Mouse (Mus musculus): ENCODE results near the gene Mybpc1. TPM values are rescaled to one million over a fixed set of nuclear protein-coding genes. Genes with fewer than 3 reads are reported as not detected.

Gene Mybpc1
- polyA plus RNA-seq, 1 experiment from 2014 or later, result 1.9 TPM

- Histone ChIP-seq H3K9me3 (no peaks in the 10 kb centered on the region), H3K36me3 (no peaks in the 10 kb centered on the region), H3K4me2 (no peak overlapping the region), H3K27ac (no peak overlapping the region), H3K4me3 (replicated peaks) (no peak overlapping the region), H3K4me1 (no peaks in the 10 kb centered on the region), H3K9ac (no peak overlapping the region), H3K27me3 (replicated peaks) (no peaks in the 10 kb centered on the region)
- WGBS, result 35% methylated on average over 2 of the region's 2 CpGs
- ATAC-seq (ENCODE audit: insufficient read depth, low FRiP score, low read depth), result no peak
Measured at GRCm38 (mm10) chr10:88603773-88604172, 1.2 kb downstream of the Mybpc1 start.

GRCm38 (mm10) chr10:88603256-88603655 is 1.7 kb downstream of the Mybpc1 start:
- H3K27ac ChIP-seq, result no peak overlapping the region
- 28% methylated on average over 5 of the region's 5 CpGs for WGBS
- no peak overlapping the region for H3K4me2 ChIP-seq
- H3K9me3 ChIP-seq, result no peaks in the 10 kb centered on the region
- H3K27me3 ChIP-seq (replicated peaks), result no peaks in the 10 kb centered on the region
- no peak overlapping the region for H3K4me3 ChIP-seq (replicated peaks)
- H3K4me1 ChIP-seq, result no peaks in the 10 kb centered on the region
- ATAC-seq (ENCODE audit: insufficient read depth, low FRiP score, low read depth), result no peak
- H3K36me3 ChIP-seq, result no peaks in the 10 kb centered on the region
- no peak overlapping the region for H3K9ac ChIP-seq

GRCm38 (mm10) chr10:88600591-88600990 is 4.4 kb downstream of the Mybpc1 start:
- H3K27ac ChIP-seq, result no peak overlapping the region
- no peak overlapping the region for H3K4me3 ChIP-seq (replicated peaks)
- no peak for ATAC-seq (ENCODE audit: insufficient read depth, low FRiP score, low read depth)
- no peaks in the 10 kb centered on the region for H3K9me3 ChIP-seq
- H3K4me1 ChIP-seq, result no peaks in the 10 kb centered on the region
- no peaks in the 10 kb centered on the region for H3K27me3 ChIP-seq (replicated peaks)
- WGBS, result 90% methylated on average over 7 of the region's 7 CpGs
- no peak overlapping the region for H3K9ac ChIP-seq
- no peak overlapping the region for H3K4me2 ChIP-seq
- H3K36me3 ChIP-seq, result no peaks in the 10 kb centered on the region

GRCm38 (mm10) chr10:88592316-88592715 is 12.6 kb downstream of the Mybpc1 start:
- H3K4me3 ChIP-seq (replicated peaks), result no peak overlapping the region
- no peak overlapping the region for H3K27ac ChIP-seq
- no peaks in the 10 kb centered on the region for H3K36me3 ChIP-seq
- no peak overlapping the region for H3K9ac ChIP-seq
- no peak for ATAC-seq (ENCODE audit: insufficient read depth, low FRiP score, low read depth)
- WGBS, result 93% methylated on average over 4 of the region's 4 CpGs
- H3K9me3 ChIP-seq, result no peaks in the 10 kb centered on the region
- no peak overlapping the region for H3K4me2 ChIP-seq
- H3K27me3 ChIP-seq (replicated peaks), result no peaks in the 10 kb centered on the region
- H3K4me1 ChIP-seq, result no peaks in the 10 kb centered on the region

GRCm38 (mm10) chr10:88591042-88591441 is 13.9 kb downstream of the Mybpc1 start:
- Histone ChIP-seq H3K9ac (no peak overlapping the region), H3K27ac (no peak overlapping the region), H3K36me3 (no peaks in the 10 kb centered on the region), H3K27me3 (replicated peaks) (no peaks in the 10 kb centered on the region), H3K4me1 (no peaks in the 10 kb centered on the region), H3K4me3 (replicated peaks) (no peak overlapping the region), H3K4me2 (no peak overlapping the region), H3K9me3 (no peaks in the 10 kb centered on the region)
- 63% methylated on average over 12 of the region's 12 CpGs for WGBS
- no peak for ATAC-seq (ENCODE audit: insufficient read depth, low FRiP score, low read depth)

- Histone ChIP-seq H3K27ac (no peak overlapping the region), H3K4me3 (replicated peaks) (no peak overlapping the region), H3K9me3 (no peaks in the 10 kb centered on the region), H3K27me3 (replicated peaks) (no peaks in the 10 kb centered on the region), H3K36me3 (no peaks in the 10 kb centered on the region), H3K4me2 (no peak overlapping the region), H3K9ac (no peak overlapping the region), H3K4me1 (no peaks in the 10 kb centered on the region)
- 87% methylated on average over 11 of the region's 11 CpGs for WGBS
- no peak for ATAC-seq (ENCODE audit: insufficient read depth, low FRiP score, low read depth)
Measured at GRCm38 (mm10) chr10:88584469-88584868, 20.5 kb downstream of the Mybpc1 start.

- no peaks in the 10 kb centered on the region for H3K9me3 ChIP-seq
- no peaks in the 10 kb centered on the region for H3K27me3 ChIP-seq (replicated peaks)
- no peak overlapping the region for H3K9ac ChIP-seq
- no peak overlapping the region for H3K4me3 ChIP-seq (replicated peaks)
- no peaks in the 10 kb centered on the region for H3K4me1 ChIP-seq
- no peak overlapping the region for H3K4me2 ChIP-seq
- 78% methylated on average over 5 of the region's 5 CpGs for WGBS
- ATAC-seq (ENCODE audit: insufficient read depth, low FRiP score, low read depth), result no peak
- H3K27ac ChIP-seq, result no peak overlapping the region
- H3K36me3 ChIP-seq, result no peaks in the 10 kb centered on the region
Measured at GRCm38 (mm10) chr10:88580786-88581185, 24.2 kb downstream of the Mybpc1 start.

GRCm38 (mm10) chr10:88578651-88579050 is 26.3 kb downstream of the Mybpc1 start:
- ATAC-seq (ENCODE audit: insufficient read depth, low FRiP score, low read depth), result no peak
- H3K4me1 ChIP-seq, result no peaks in the 10 kb centered on the region
- H3K27me3 ChIP-seq (replicated peaks), result no peaks in the 10 kb centered on the region
- no peaks in the 10 kb centered on the region for H3K9me3 ChIP-seq
- 70% methylated on average over 4 of the region's 4 CpGs for WGBS
- no peak overlapping the region for H3K27ac ChIP-seq
- H3K4me3 ChIP-seq (replicated peaks), result no peak overlapping the region
- H3K36me3 ChIP-seq, result no peaks in the 10 kb centered on the region
- no peak overlapping the region for H3K9ac ChIP-seq
- no peak overlapping the region for H3K4me2 ChIP-seq

- H3K4me2 ChIP-seq, result no peak overlapping the region
- H3K4me1 ChIP-seq, result no peaks in the 10 kb centered on the region
- H3K9ac ChIP-seq, result no peak overlapping the region
- H3K4me3 ChIP-seq (replicated peaks), result no peak overlapping the region
- H3K9me3 ChIP-seq, result no peaks in the 10 kb centered on the region
- ATAC-seq (ENCODE audit: insufficient read depth, low FRiP score, low read depth), result no peak
- H3K27ac ChIP-seq, result no peak overlapping the region
- H3K36me3 ChIP-seq, result no peaks in the 10 kb centered on the region
- H3K27me3 ChIP-seq (replicated peaks), result no peaks in the 10 kb centered on the region
- 66% methylated on average over 8 of the region's 8 CpGs for WGBS
Measured at GRCm38 (mm10) chr10:88574115-88574635, 30.8 kb downstream of the Mybpc1 start.

GRCm38 (mm10) chr10:88572123-88572522 is 32.8 kb downstream of the Mybpc1 start:
- no peaks in the 10 kb centered on the region for H3K27me3 ChIP-seq (replicated peaks)
- no peaks in the 10 kb centered on the region for H3K4me1 ChIP-seq
- no peaks in the 10 kb centered on the region for H3K9me3 ChIP-seq
- no peak overlapping the region for H3K4me3 ChIP-seq (replicated peaks)
- 87% methylated on average over 5 of the region's 5 CpGs for WGBS
- no peak overlapping the region for H3K9ac ChIP-seq
- no peak for ATAC-seq (ENCODE audit: insufficient read depth, low FRiP score, low read depth)
- H3K27ac ChIP-seq, result no peak overlapping the region
- no peaks in the 10 kb centered on the region for H3K36me3 ChIP-seq
- H3K4me2 ChIP-seq, result no peak overlapping the region

GRCm38 (mm10) chr10:88557046-88557445 is 47.9 kb downstream of the Mybpc1 start:
- Histone ChIP-seq H3K4me3 (replicated peaks) (no peak overlapping the region), H3K9me3 (no peaks in the 10 kb centered on the region), H3K4me1 (no peaks in the 10 kb centered on the region), H3K27me3 (replicated peaks) (no peaks in the 10 kb centered on the region), H3K36me3 (no peaks in the 10 kb centered on the region), H3K9ac (no peak overlapping the region), H3K27ac (no peak overlapping the region), H3K4me2 (no peak overlapping the region)
- ATAC-seq (ENCODE audit: insufficient read depth, low FRiP score, low read depth), result no peak
- WGBS, result 83% methylated on average over 6 of the region's 6 CpGs

GRCm38 (mm10) chr10:88552738-88553137 is 52.2 kb downstream of the Mybpc1 start:
- Histone ChIP-seq H3K4me2 (no peak overlapping the region), H3K4me3 (replicated peaks) (no peak overlapping the region), H3K9me3 (no peaks in the 10 kb centered on the region), H3K27ac (no peak overlapping the region), H3K4me1 (no peaks in the 10 kb centered on the region), H3K27me3 (replicated peaks) (no peaks in the 10 kb centered on the region), H3K9ac (no peak overlapping the region), H3K36me3 (no peaks in the 10 kb centered on the region)
- WGBS, result 82% methylated on average over 2 of the region's 2 CpGs
- ATAC-seq (ENCODE audit: insufficient read depth, low FRiP score, low read depth), result no peak

- no peak overlapping the region for H3K9ac ChIP-seq
- ATAC-seq (ENCODE audit: insufficient read depth, low FRiP score, low read depth), result no peak
- no peak overlapping the region for H3K27ac ChIP-seq
- 70% methylated on average over 3 of the region's 3 CpGs for WGBS
- no peaks in the 10 kb centered on the region for H3K9me3 ChIP-seq
- no peak overlapping the region for H3K4me3 ChIP-seq (replicated peaks)
- no peaks in the 10 kb centered on the region for H3K4me1 ChIP-seq
- H3K4me2 ChIP-seq, result no peak overlapping the region
- no peaks in the 10 kb centered on the region for H3K36me3 ChIP-seq
- no peaks in the 10 kb centered on the region for H3K27me3 ChIP-seq (replicated peaks)
Measured at GRCm38 (mm10) chr10:88550225-88550624, 54.7 kb downstream of the Mybpc1 start.

Measured in stomach, embryonic 15.5 days (tissue).